ENCODE assay signal across 10 mouse cellular contexts in genomic region chr2:140667261-140668047, GRCm38 (mm10). TPM values are rescaled to one million over a fixed set of nuclear protein-coding genes. Genes with fewer than 3 reads are reported as not detected.
DNase-seq lines count a peak whose midpoint lies in the region; ATAC-seq and TF ChIP-seq lines count a peak whose summit lies in the region.
"Had no signal": no experiment of that assay in that cellular context is flagged by ENCODE, and none has a peak within 500 bp of the region (broad histone marks: within the 10 kb centered on the region; RNA-seq: fewer than 3 reads in every experiment).

No protein-coding gene starts in this region.

- H3K4me2 ChIP-seq in heart, embryonic 14.5 days (ENCODE audit: low read length): peak overlapping the region; percentile 70
- peak overlapping the region; percentile 60 for H3K4me2 ChIP-seq in forebrain, embryonic 16.5 days (ENCODE audit: low read length)
- H3K4me2 ChIP-seq in limb, embryonic 15.5 days: peak overlapping the region; percentile 43

- ATAC-seq in heart, embryonic 14.5 days (ENCODE audit: insufficient number of reproducible peaks, insufficient read depth, low FRiP score, low read depth): no peak
- ATAC-seq in forebrain, embryonic 16.5 days: no peak
- ATAC-seq in limb, embryonic 15.5 days (ENCODE audit: insufficient number of reproducible peaks, low FRiP score, low TSS enrichment, low read depth): no peak
- ATAC-seq: activated CD4-positive, CD25-positive, alpha-beta regulatory T cell, adult 4 months; liver, embryonic 12.5 days had no signal

- intact Hi-C loops in heart, postnatal 14 days (cut with DNase I): loop anchor here (2.0 kb wide), 1 partner anchor 1587 kb away; no protein-coding TSS in a partner anchor

- no peak for DNase-seq in heart, postnatal 14 days
- no peak for DNase-seq in frontal cortex, adult 2 months (ENCODE audit: extremely low spot score in 1 of 2, low spot score in 1 of 2)
- DNase-seq in spleen, adult 18-20 months: no peak
- no peak for DNase-seq in urinary bladder, postnatal 25 days (ENCODE audit: low spot score)

- H3K9ac ChIP-seq in heart, embryonic 14.5 days (ENCODE audit: low read length): peak overlapping the region; percentile 36; the same call in 1 of the 2 replicates
- peak overlapping the region; percentile 48 for H3K9ac ChIP-seq in forebrain, embryonic 16.5 days (replicated peaks; ENCODE audit: low read depth, low read length)
- H3K9ac ChIP-seq in limb, embryonic 15.5 days: no peak overlapping the region
- H3K9ac ChIP-seq: liver, embryonic 12.5 days had no signal

- H3K9me3 ChIP-seq in heart, embryonic 14.5 days (ENCODE audit: control insufficient read depth, low read length): no peaks in the 10 kb centered on the region
- H3K9me3 ChIP-seq in forebrain, embryonic 16.5 days (ENCODE audit: control insufficient read depth, low read length): no peaks in the 10 kb centered on the region
- no peaks in the 10 kb centered on the region for H3K9me3 ChIP-seq in limb, embryonic 15.5 days
- H3K9me3 ChIP-seq: liver, embryonic 12.5 days had no signal

- H3K27ac ChIP-seq in heart, embryonic 14.5 days (replicated peaks in 1 of 2; ENCODE audit: control insufficient read depth in 1 of 2, insufficient read depth in 1 of 2, low read depth in 2 of 2, low read length in 2 of 2): no peak overlapping the region
- H3K27ac ChIP-seq in cortical plate, adult 2 months (ENCODE audit: insufficient read depth, low read length): no peak overlapping the region
- H3K27ac ChIP-seq in forebrain, embryonic 16.5 days (ENCODE audit: low read length): peak overlapping the region; percentile 70
- no peak overlapping the region for H3K27ac ChIP-seq in limb, embryonic 15.5 days
- H3K27ac ChIP-seq: liver, embryonic 12.5 days had no signal

- H3K27me3 ChIP-seq in heart, embryonic 14.5 days (ENCODE audit: control insufficient read depth, insufficient read depth, low read length): no peaks in the 10 kb centered on the region
- no peaks in the 10 kb centered on the region for H3K27me3 ChIP-seq in forebrain, embryonic 16.5 days (replicated peaks; ENCODE audit: control insufficient read depth, insufficient read depth, low read length)
- H3K27me3 ChIP-seq in limb, embryonic 15.5 days: no peaks in the 10 kb centered on the region
- H3K27me3 ChIP-seq: liver, embryonic 12.5 days had no signal

- H3K4me1 ChIP-seq in heart, embryonic 14.5 days (ENCODE audit: control insufficient read depth in 2 of 2, insufficient read depth in 2 of 2, low read length in 2 of 2): peaks cover 3 to 10% of the 10 kb centered on the region in 2 experiments; a peak in 1 of 4 replicates
- peaks cover 3% of the 10 kb centered on the region; the same call in 1 of the 2 replicates for H3K4me1 ChIP-seq in cortical plate, adult 2 months (ENCODE audit: control insufficient read depth, insufficient read depth, low read length)
- H3K4me1 ChIP-seq in forebrain, embryonic 16.5 days (replicated peaks; ENCODE audit: control insufficient read depth, insufficient read depth, low read length): peaks cover 39% of the 10 kb centered on the region
- peaks cover 21% of the 10 kb centered on the region for H3K4me1 ChIP-seq in limb, embryonic 15.5 days
- H3K4me1 ChIP-seq: liver, embryonic 12.5 days had no signal

- no peak for TF ChIP-seq CTCF in cortical plate, adult 2 months (IDR thresholded peaks at IDR 0.05; ENCODE audit: extremely low read depth, insufficient read depth, low read length)

- H3K4me3 ChIP-seq in heart, embryonic 14.5 days (ENCODE audit: control insufficient read depth in 1 of 2, insufficient read depth in 1 of 2, low read depth in 1 of 2, low read length in 2 of 2): peak overlapping the region in 1 of 2 experiments; percentile 50; a peak in 2 of 4 replicates
- peak overlapping the region; percentile 52 for H3K4me3 ChIP-seq in cortical plate, adult 2 months (ENCODE audit: insufficient read depth, low read length)
- peak overlapping the region; percentile 40 for H3K4me3 ChIP-seq in forebrain, embryonic 16.5 days (replicated peaks; ENCODE audit: low read length)
- H3K4me3 ChIP-seq in limb, embryonic 15.5 days: peak overlapping the region; percentile 33
- H3K4me3 ChIP-seq: liver, embryonic 12.5 days had no signal

- peaks cover 7% of the 10 kb centered on the region for H3K36me3 ChIP-seq in heart, embryonic 14.5 days (ENCODE audit: control insufficient read depth, insufficient read depth, low read length)
- H3K36me3 ChIP-seq in forebrain, embryonic 16.5 days (ENCODE audit: control insufficient read depth, insufficient read depth): no peaks in the 10 kb centered on the region
- no peaks in the 10 kb centered on the region for H3K36me3 ChIP-seq in limb, embryonic 15.5 days
- H3K36me3 ChIP-seq: liver, embryonic 12.5 days had no signal

- 64% methylated on average over 13 of the region's 13 CpGs for WGBS in heart, embryonic 14.5 days
- WGBS in forebrain, embryonic 16.5 days: 10% methylated on average over 13 of the region's 13 CpGs
- 31% methylated on average over 13 of the region's 13 CpGs for WGBS in limb, embryonic 15.5 days

- no peak for TF ChIP-seq POLR2A in cortical plate, adult 2 months (IDR thresholded peaks at IDR 0.05; ENCODE audit: extremely low read depth, insufficient read depth, low read length)

RNA-seq across cellular contexts. Expression of gene Flrt3, which starts 3.8 kb away (rescaled TPM):
- 19.9 and 20.2 TPM in 2 replicates for polyA plus RNA-seq in heart, embryonic 14.5 days (2014; fragmentation: Nextera tagmentation; extraction: Ambion mirVana)
- total RNA-seq in heart, postnatal 14 days (2021): under 1 TPM; 0.44 to 0.48 TPM
- polyA plus RNA-seq in cortical plate, adult 2 months (2012; rRNA removed): 11.3 and 11.8 TPM in 2 replicates
- polyA plus RNA-seq in forebrain, embryonic 16.5 days (2015; fragmentation: Nextera tagmentation; extraction: Ambion mirVana): 57.1 and 63.6 TPM in 2 replicates
- 36.9 and 41.4 TPM in 2 replicates for polyA plus RNA-seq in limb, embryonic 15.5 days (2015; fragmentation: Nextera tagmentation; extraction: Ambion mirVana)
- 6.8 and 8.4 TPM in 2 replicates for polyA plus RNA-seq in frontal cortex, adult 2 months (2012; rRNA removed)
